Mouse (Mus musculus) CD4-positive naive resting alpha-beta T cell, adult 57 days (primary cell): ENCODE measurements around the gene Vapb. TPM values are rescaled to one million over a fixed set of nuclear protein-coding genes. Genes with fewer than 3 reads are reported as not detected.

ENCODE experiments used
- total RNA-seq: library from RNA; stranded (reverse); gene quantifications from one replicate; pipeline ENCODE4 v1.2.4, GENCODE M21; 2023

The Vapb gene
- 42.0 TPM for total RNA-seq

GRCm38 (mm10) chr2:173737222-173737989, at the start of gene Vapb:
Vapb (plus strand) TSS chr2:173737511.

GRCm38 (mm10) chr2:173719115-173719514, 18.2 kb upstream of the Vapb start, which contains the start of gene 1700010B08Rik:
1700010B08Rik (plus strand) TSS chr2:173719415.

Other genes with a start within 250 kb of the Vapb start
- not detected for gene 1700021F07Rik, start 214.9 kb upstream of the Vapb start, total RNA-seq
- gene Ankrd60, start 159.1 kb upstream of the Vapb start, total RNA-seq, result not detected
- 28.3 TPM for gene Rab22a, start 77.8 kb upstream of the Vapb start, total RNA-seq
- not detected for gene 1700010B08Rik, start 18.1 kb upstream of the Vapb start, total RNA-seq